Mouse (Mus musculus) layer of hippocampus, postnatal 10 days (tissue): ENCODE results near the gene Ccdc51. TPM values are rescaled to one million over a fixed set of nuclear protein-coding genes. Genes with fewer than 3 reads are reported as not detected.

Experiments
- DNase-seq, 2 experiments: peaks; one replicate each; pipeline ENCODE4 v3.0.0; 2021; ENCODE audit warnings: low spot score in 2 of 2
- total RNA-seq, 2 experiments: library from RNA; stranded (reverse); gene quantifications; 2 replicates each; pipeline ENCODE4 v1.2.3; 2021

The Ccdc51 gene
- total RNA-seq, 2 experiments from 2014 or later = 6.1 to 7.3 TPM

DNA sequence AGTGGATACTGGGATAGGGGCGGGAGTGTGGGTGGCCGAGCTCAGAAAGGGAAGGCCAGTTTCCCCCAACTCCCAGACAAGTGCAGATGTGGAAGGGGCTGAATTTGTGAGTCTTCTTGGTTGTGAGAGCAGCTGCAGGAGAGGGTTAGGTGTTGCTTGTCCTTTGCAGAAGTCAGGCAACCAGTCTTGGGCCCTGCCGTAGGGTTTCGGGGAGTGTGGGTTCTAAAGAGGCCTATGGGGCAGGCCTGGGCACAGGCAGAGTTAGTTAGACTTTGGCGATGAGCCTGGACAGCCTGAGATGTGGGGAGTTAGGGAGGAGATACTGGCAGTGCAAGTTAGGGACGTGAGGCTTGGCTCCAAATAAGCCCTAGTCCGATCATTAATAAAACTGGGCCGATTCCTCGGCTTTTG is 14.0 kb downstream of the Ccdc51 start:
- DNase-seq = peak; percentile 41 to 58

DNA sequence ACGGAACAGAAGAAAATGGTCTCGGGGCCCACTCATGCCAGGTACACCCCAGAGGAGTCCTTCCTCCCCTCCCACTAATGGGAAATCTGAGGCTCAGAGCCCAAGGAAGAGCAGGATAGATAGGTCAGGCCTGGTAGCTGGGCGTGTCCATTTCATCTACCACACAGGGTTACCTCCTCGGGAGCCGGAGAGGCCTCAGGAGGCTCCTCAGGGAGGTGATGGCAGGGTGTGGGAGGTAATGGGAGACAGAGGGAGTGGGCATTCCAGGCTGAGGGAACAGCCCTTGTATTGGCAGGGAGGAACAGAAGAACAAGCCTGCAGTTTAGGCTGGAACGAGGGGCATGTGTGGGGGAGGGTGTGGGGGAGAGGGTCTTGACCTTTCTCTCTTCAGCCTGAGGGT is 14.6 kb downstream of the Ccdc51 start:
- DNase-seq = no peak

DNA sequence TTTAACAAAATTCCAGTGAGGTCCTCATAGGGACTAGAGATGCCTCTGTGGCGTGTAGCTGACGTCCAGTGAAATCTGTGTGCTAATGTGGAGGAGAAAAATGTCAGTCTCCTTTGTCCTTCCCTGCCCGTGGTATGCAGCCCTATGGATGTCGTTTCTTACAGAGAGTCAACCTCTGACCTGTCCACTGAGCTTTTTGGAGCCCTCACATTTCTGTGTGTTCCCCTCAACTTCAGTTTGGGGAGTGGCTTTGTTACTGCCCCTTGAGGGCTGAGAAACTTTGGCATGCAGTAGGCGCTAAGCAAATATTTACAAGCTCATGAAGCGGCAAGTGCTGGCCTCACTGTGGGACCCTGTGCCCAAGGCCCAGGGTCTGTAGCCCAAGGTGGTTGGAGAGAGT is 15.0 kb downstream of the Ccdc51 start:
- DNase-seq = no peak

DNA sequence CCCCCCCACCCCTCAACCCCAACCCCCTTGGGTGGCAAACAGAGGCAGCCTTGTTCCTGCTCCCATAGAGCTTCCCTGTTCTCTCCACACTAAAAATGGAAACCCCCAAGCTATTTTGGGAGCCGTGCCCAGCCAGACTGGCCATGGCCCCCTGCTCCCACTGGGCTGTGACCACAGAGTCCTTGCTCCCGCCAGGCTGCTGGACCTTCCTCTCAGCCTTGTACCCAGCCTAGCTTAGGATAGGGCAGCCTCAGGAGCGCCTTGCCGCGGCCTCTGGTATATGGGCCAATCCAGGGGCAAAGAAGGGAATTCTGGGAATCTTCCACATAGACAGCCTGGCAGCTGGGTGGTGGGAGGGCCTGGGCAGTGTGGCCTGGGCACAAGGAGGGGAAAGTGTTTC is 15.5 kb downstream of the Ccdc51 start:
- peak; percentile 76 to 84 for DNase-seq

DNA sequence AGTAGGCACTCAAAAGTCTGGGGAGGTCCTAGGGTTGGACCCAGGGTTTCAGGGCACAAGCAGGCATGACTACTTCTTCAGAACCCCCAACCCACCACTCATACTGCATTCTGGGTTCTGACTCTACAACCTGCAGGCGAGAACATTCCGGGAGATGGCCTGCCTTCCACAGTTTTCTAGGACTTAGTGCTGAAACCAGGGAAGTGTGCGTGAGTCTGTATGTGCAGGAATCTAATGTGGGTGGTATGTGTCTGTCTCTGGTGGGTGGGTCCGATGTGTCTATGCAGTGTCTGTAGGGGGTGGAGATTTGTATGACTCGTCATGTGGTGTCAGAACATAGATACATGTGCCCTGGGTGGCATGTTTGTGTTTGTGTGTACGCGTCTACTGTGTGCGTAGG is 16.1 kb downstream of the Ccdc51 start:
- no peak for DNase-seq

DNA sequence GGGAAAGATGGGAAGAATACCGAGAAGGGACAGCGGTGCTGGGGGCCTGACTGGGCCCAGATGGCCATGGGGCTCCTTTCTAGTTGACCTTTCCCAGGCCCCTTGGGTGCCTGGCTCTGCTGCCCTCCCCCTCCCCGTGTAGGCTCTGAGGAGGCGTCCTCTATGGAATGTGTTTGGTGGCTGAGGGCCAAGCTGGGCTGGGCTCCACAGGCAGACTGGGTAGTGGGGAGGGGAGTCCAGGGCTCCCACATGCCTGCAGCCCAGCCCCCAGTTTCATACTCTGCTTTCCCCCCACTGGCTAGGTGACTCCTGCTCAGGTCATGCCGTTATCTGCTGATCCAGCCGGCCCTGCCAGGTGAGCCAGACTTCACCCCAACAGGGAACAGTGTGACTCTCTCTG is 16.7 kb downstream of the Ccdc51 start:
- DNase-seq = peak; percentile 60 to 75

DNA sequence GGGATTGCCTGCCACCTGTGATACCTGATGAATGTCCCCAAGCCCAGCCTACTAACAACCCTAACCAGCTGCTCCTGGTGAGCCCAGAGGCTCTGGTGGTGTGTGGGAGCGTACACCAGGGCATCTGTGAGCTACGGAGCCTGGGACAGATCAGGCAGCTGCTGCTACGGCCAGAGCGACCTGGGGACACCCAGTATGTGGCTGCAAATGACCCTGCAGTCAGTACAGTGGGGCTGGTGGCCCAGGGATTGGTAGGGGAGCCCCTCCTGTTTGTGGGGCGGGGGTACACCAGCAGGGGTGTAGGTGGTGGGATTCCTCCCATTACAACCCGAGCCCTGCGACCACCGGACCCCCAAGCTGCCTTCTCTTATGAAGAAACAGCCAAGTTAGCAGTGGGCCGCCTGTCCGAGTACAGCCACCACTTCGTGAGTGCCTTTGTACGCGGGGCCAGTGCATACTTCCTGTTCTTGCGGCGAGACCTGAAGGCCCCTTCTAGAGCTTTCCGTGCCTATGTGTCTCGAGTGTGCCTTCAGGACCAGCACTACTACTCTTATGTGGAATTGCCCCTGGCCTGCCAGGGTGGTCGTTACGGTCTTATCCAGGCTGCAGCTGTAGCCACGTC is 18.1 kb downstream of the Ccdc51 start:
- DNase-seq = no peak

DNA sequence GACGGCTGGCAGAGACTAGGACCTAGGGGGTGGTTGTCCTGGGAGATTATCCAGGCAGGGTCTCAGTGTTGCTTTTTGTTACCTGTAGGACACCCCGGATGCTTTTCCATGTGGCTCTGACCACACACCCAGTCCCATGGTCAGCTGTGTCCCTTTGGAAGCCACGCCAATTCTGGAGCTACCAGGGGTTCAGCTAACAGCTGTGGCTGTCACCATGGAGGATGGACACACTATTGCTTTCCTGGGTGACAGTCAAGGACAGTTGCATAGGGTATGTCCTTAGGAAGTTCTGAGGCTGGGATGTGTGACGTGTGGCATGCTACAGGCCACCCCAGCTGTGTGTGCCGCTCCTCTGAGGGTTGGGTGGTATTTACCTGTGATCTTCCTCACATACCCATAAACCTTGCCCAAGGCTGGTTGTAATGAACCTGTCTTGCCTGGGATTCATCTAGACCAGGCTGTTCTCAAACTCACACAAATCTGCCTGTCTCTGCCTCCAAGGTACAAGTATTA is 19.7 kb downstream of the Ccdc51 start:
- no peak for DNase-seq

DNA sequence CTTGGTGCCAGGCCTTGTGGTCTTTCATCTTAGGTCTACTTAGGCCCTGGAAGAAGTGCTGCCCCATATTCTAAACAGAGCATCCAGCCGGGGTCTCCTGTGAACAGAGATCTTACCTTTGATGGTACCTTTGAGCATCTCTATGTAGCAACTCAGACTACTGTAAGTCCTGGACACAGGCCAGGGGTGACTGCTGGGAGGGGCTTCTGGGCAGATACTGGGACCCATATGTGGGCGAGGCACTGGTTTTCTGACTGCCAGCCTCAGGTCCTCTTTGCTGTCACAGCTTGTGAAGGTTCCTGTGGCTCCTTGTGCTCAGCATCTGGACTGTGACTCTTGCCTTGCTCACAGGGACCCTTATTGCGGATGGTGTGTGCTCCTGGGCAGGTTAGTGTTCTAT is 20.2 kb downstream of the Ccdc51 start:
- no peak for DNase-seq

DNA sequence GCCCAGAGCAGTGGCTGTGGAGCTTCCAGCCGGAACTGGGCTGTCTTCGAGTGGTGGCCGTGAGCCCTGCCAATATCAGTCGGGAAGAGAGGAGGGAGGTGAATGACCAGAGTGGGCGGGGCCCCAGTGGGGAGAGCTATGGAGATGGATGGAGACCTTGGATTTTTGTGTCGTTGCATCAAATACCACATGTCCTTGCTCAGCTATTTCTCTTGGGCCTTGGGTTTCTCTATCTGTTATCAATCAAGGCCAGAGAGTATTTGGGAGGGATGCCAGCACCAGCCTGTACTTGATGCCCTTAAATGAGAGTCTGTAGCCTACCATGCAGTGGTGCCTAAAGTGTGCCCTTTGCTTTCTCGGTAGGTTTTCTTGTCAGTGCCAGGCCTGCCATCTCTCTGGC is 21.0 kb downstream of the Ccdc51 start:
- DNase-seq = no peak

DNA sequence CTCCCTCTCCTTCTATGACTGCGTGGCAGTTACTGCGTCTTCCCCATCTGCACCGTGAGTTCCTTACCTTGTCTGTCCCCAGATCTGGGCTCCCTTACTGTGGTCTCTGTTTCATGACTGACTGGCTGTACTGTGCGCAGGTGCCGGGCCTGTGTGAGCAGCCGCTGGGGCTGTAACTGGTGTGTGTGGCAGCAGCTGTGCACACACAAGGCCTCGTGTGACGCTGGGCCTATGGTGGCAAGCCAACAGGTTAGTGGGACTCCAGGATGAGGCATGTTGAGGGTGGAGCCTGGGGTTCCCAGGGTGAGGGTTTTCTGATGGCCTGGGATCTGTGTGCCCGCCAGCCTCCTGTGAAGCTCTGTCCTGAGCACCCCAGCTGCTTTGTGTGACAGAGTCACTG is 21.8 kb downstream of the Ccdc51 start:
- DNase-seq = no peak

DNA sequence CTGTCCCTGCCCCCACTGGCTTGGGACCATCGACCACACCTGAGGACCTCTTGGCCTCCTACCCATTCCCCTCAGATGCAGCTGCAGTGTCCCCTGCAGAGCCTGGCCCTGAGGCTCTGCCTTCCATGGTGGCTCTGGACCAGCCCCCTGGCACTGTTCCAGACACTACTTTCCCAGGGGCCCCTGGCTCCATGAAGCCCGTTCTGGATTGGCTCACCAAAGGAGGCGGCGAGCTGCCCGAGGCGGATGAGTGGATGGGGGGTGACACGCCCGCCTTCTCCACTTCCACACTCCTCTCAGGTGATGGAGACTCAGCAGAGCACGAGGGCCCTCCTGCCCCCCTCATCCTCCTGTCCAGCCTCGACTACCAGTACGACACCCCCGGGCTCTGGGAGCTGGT is 22.7 kb downstream of the Ccdc51 start:
- DNase-seq = peak; percentile 55 to 74

DNA sequence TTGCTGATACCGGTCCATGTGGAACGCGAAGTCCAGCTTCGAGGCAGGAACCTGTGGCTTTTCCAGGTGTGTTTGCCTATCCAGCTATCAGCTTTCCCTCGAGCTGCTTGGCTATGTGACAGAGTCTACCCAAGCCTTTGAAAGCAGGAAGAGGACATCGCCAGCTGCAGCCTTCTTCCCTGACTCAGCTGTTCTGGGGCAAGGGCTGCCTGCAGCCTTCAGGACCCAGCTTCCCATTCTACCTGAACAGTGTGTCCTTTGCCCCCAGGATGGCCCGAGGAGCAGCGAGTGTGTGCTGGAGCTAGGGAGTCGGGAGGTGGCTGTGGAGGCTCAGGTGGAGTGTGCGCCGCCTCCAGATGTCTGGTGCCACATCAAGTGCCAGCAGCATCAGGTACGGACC is 23.4 kb downstream of the Ccdc51 start:
- DNase-seq = no peak

DNA sequence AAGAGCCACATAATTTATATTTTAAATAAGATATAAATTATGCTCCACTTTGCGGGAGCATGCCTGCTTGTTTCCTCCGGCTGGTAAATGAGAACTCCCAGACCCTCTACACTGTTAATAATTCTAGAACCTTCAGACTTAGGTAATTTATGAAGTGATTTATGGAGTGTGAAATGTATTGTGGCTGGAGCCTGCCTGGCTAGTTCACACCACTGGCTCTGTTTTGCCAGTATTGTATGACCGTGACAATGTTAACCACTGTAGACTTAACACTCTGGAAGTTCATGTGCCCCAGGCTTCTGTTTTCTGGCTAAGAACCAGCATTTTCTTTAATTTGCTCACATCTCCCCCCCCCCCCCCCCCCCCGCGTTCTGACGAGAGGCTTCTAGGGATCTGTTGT is 25.0 kb downstream of the Ccdc51 start:
- no peak for DNase-seq

DNA sequence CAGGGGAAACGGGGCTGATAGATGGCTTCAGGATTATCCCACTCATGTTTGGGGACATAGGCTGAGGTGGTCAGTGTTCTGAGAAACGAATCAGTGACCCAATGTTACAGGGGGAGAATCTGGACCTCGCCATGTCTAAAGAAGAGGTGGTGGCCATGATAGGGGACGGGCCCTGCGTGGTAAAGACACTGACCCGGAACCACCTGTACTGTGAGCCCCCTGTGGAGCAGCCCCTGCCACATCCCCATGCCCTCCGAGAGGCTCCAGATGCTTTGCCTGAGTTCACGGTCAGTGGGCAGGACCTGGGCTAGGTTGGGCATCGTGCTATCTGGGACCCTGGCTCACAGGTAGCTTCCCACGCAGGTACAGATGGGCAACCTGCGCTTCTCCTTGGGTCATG is 27.9 kb downstream of the Ccdc51 start:
- no peak for DNase-seq

DNA sequence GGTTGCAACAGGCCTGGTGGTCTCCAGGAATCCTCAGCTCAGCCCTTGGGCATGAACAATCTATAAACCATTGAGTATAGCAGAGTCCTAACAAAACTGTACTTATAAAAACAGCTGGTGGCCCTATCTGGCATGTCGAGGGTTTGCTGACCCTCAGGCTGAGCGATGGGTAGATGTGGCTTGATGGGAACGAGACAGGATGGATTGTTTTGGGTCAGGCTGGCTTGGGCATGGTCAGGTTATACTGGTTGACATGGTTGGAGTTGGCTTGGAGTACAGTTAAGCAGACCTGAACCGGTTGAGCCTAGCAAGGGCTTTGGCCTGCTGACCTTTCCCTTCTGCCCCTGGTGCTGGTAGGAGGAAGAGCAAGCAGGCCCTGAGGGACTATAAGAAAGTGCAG is 28.8 kb downstream of the Ccdc51 start:
- no peak for DNase-seq

DNA sequence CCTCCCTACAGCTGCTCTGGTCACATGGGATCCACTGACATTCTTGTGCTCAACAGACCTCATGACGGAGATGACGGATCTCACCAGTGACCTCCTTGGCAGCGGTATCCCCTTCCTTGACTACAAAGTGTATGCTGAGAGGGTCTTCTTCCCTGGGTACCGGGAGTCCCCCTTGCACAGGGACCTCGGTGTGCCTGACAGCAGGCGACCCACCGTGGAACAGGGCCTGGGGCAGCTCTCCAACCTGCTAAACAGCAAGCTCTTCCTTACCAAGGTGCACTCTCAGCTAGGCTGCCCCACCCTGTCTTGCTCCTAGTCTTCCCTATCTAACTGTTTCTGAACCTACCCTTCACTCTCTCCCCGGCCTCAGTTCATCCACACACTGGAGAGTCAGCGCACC is 29.3 kb downstream of the Ccdc51 start:
- no peak for DNase-seq

DNA sequence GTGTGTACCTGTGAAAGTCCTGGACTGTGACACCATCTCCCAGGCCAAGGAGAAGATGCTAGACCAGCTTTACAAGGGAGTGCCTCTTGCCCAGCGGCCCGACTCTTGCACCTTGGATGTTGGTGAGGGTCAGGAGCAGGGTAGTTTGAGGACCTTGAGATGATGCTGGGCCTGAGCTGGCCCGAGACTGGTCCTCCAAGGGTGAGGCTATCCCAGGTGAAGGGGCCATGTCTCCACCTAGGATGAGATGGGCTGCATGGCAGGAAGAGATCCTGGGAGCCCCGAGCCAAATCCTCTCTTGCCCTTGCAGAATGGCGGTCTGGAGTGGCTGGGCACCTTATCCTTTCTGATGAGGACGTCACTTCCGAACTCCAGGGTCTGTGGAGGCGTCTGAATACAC is 31.0 kb downstream of the Ccdc51 start:
- no peak for DNase-seq

DNA sequence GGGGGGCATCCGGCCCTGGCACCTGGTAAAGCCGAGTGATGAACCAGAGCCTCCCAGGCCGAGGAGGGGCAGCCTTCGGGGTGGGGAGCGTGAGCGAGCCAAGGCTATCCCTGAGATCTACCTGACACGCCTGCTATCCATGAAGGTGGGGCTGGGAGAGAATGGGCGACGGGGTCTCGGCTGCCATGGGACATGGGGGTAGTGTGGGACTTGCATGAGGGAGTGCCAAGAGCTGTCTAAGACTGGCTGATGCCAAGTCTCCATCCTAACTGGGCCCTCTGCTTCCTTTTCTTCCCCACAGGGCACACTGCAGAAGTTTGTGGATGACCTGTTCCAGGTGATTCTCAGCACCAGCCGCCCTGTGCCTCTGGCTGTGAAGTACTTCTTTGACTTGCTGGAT is 32.0 kb downstream of the Ccdc51 start:
- DNase-seq = no peak

DNA sequence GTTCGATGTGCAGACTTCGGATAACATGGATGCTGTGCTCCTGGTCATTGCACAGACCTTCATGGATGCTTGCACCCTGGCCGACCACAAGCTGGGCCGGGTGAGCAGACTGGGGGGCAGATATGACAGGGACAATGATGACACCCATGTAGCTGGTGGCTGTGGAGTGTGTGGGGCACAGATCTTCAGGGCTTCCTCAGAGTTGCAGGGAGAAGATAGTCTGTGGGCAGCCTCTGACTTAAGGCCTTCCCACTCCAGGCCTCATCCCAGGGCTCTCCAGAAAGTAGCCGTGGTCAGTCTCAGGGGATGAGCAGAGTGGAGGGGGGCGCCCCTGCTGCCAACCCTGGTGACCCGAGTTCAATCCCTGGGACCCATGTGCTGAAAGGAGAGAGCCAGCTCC is 32.6 kb downstream of the Ccdc51 start:
- no peak for DNase-seq

DNA sequence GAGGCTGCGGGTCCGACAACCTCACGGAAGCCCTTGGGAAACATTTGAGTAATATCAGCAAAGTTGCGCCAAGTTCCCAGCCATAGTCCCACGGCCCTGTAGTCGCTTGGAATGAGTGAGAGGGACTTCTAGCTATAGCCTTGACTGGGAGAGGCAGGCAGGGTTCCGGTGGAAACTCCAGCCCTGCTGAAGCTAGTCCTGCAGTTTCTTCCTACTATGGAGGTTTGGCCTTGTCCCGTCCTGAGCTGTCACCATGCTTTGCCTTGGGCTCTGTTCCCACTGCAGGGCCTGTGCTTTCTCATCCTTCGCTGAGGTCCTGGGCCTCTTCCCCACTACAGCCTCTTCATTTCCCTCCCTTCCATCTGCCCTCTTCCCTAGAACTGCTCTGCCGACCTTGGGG is 33.9 kb downstream of the Ccdc51 start:
- no peak for DNase-seq

DNA sequence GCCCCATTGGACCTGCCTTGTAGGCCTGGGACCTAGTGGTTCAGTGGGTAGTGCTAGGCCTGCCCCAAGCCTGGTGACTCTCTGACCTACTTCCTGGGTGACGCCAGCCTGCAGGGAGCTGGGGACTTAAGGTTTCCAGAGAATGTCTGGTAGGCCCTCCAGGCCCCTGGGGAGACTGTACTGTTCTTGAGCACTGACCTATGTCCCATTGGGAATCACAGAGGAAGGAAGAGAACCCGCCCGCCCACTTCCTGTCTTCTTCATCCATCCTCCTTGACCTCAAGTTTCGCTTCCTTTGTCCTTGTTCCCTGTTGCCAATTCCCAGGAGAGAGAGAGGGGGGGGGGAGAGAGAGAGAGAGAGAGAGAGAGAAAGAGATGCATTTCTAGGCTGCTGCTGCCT is 35.8 kb downstream of the Ccdc51 start:
- DNase-seq = no peak

DNA sequence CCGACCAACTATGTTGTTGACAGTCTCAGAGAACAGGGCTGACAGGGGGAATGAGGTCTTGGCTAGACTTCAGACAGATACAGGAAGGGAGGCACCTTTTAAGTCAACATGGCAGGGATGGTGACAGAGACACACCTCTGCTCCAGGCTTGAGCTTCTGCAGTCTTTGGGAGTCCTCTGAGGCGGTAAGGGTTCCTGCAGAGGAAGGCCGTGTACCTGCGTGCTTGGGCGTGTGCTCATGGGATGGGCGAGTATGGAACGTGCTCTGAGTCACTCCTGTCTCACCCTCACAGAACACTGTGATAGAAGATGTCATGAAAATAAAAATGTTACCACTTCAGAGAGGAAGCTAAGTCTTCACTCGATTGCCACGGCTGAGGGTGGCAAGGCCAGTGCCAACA is 37.3 kb downstream of the Ccdc51 start:
- no peak for DNase-seq

DNA sequence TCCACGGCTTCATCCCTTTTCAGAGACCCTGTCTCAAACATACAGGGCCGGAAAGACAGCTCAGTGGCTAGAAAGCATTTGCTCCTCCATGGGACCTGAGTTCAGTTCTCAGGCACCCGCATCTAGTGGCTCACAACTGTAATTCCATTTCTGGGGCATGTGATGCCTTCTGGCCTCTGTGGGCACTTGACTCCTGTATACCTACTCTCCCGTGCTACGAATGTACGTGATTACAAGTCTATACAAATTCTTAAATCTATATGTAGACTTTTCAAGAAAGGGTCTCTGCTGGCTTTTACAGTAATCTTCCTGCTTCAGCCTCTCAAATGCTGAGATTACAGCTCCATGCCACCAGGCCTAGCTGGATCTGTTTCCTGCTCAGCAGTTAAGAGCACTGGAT is 38.7 kb downstream of the Ccdc51 start:
- DNase-seq = no peak
